Mouse (Mus musculus): ENCODE data around the gene Gm20388.

Gm20388 gene

GRCm38 (mm10) chr8:119910547-119911257, at the start of gene Gm20388:
Gm20388 (plus strand) TSS chr8:119910841.
- peak; percentile 91 for DNase-seq

GRCm38 (mm10) chr8:119861706-119862389, 48.8 kb upstream of the Gm20388 start, which contains the start of gene Klhl36:
Klhl36 (plus strand) TSS chr8:119862266.
- DNase-seq = peak; percentile 97

- DNase-seq = no peak
Measured at GRCm38 (mm10) chr8:119862390-119862734, 48.3 kb upstream of the Gm20388 start.

- no peak for DNase-seq
Measured at GRCm38 (mm10) chr8:119862749-119863148, 47.9 kb upstream of the Gm20388 start.

- DNase-seq = no peak
Measured at GRCm38 (mm10) chr8:119869616-119870015, 41.0 kb upstream of the Gm20388 start.

GRCm38 (mm10) chr8:119873181-119873580, 37.5 kb upstream of the Gm20388 start:
- peak; percentile 65 for DNase-seq

- no peak for DNase-seq
Measured at GRCm38 (mm10) chr8:119881301-119881700, 29.3 kb upstream of the Gm20388 start.

GRCm38 (mm10) chr8:119881917-119882316, 28.7 kb upstream of the Gm20388 start:
- no peak for DNase-seq

- DNase-seq = no peak
Measured at GRCm38 (mm10) chr8:119883281-119883680, 27.4 kb upstream of the Gm20388 start.

GRCm38 (mm10) chr8:119885612-119886011, 25.0 kb upstream of the Gm20388 start:
- peak; percentile 63 for DNase-seq

GRCm38 (mm10) chr8:119887130-119887529, 23.5 kb upstream of the Gm20388 start:
- peak; percentile 66 for DNase-seq

GRCm38 (mm10) chr8:119888012-119888411, 22.6 kb upstream of the Gm20388 start:
- no peak for DNase-seq

- DNase-seq = no peak
Measured at GRCm38 (mm10) chr8:119897069-119897468, 13.6 kb upstream of the Gm20388 start.

- DNase-seq = no peak
Measured at GRCm38 (mm10) chr8:119897933-119898332, 12.7 kb upstream of the Gm20388 start.

GRCm38 (mm10) chr8:119901349-119901748, 9.3 kb upstream of the Gm20388 start:
- no peak for DNase-seq

GRCm38 (mm10) chr8:119901952-119902351, 8.7 kb upstream of the Gm20388 start:
- DNase-seq = no peak

- DNase-seq = no peak
Measured at GRCm38 (mm10) chr8:119904323-119904911, 6.2 kb upstream of the Gm20388 start.

GRCm38 (mm10) chr8:119909944-119910546, 596 bp upstream of the Gm20388 start, which contains the start of gene Usp10:
Usp10 (plus strand) TSS chr8:119910360.
- DNase-seq = peak; percentile 66

GRCm38 (mm10) chr8:119911258-119911962, 769 bp downstream of the Gm20388 start:
- DNase-seq = no peak

- no peak for DNase-seq
Measured at GRCm38 (mm10) chr8:119912643-119913042, 2.0 kb downstream of the Gm20388 start.

GRCm38 (mm10) chr8:119913181-119913580, 2.5 kb downstream of the Gm20388 start:
- no peak for DNase-seq

GRCm38 (mm10) chr8:119914161-119914560, 3.5 kb downstream of the Gm20388 start:
- no peak for DNase-seq

- DNase-seq = no peak
Measured at GRCm38 (mm10) chr8:119915298-119915697, 4.7 kb downstream of the Gm20388 start.

Measured in liver (tissue).